Mouse (Mus musculus) cortical plate, adult 2 months (tissue): ENCODE results near the gene Nelfb. TPM values are rescaled to one million over a fixed set of nuclear protein-coding genes. Genes with fewer than 3 reads are reported as not detected.

Experiments
- H3K27ac ChIP-seq: fragments of 200-500 bp; 2 replicates; pipeline ENCODE4 v1.5.1; 2012; ENCODE audit warnings: low read length, control low read depth, inconsistent platforms; ENCODE audit not compliant: insufficient read depth
- H3K4me1 ChIP-seq: fragments of 200-500 bp; 2 replicates; pipeline ENCODE4 v1.6.1; 2011; ENCODE audit warnings: low read length; ENCODE audit not compliant: control insufficient read depth, insufficient read depth
- H3K4me3 ChIP-seq: fragments of 200-500 bp; 2 replicates; pipeline ENCODE4 v1.5.1; 2011; ENCODE audit warnings: mild to moderate bottlenecking, low read length, control low read depth; ENCODE audit not compliant: insufficient read depth
- CTCF ChIP-seq: fragments of 200-500 bp; IDR thresholded peaks from 2 replicates; pipeline ENCODE4 v1.5.1; 2011; ENCODE audit warnings: mild to moderate bottlenecking, control low read depth, low read length; ENCODE audit not compliant: insufficient read depth; ENCODE audit errors: extremely low read depth
- POLR2A ChIP-seq: fragments of 200-500 bp; IDR thresholded peaks from 2 replicates; pipeline ENCODE4 v1.6.1; 2011; ENCODE audit warnings: mild to moderate bottlenecking, low read length, control low read depth; ENCODE audit not compliant: insufficient read depth; ENCODE audit errors: extremely low read depth
- polyA plus RNA-seq: library from polyadenylated mRNA; depleted of rRNA; stranded (reverse); fragments of >200 nt; gene quantifications from 2 replicates; pipeline ENCODE4 v1.2.3, GENCODE M21; 2012

Gene Nelfb
- polyA plus RNA-seq, 1 experiment = 52.0 TPM

GRCm38 (mm10) chr2:25178285-25178972 lies 32.9 kb downstream of the Nelfb start:
- peak overlapping the region; percentile 88 for H3K27ac ChIP-seq
- TF ChIP-seq POLR2A (0 out of 2 replicates have a peak, but pooled peaks have one; percentile 26), CTCF (no peak)
- no peak overlapping the region for H3K4me3 ChIP-seq
- H3K4me1 ChIP-seq = peaks cover 8% of the 10 kb centered on the region

DNA sequence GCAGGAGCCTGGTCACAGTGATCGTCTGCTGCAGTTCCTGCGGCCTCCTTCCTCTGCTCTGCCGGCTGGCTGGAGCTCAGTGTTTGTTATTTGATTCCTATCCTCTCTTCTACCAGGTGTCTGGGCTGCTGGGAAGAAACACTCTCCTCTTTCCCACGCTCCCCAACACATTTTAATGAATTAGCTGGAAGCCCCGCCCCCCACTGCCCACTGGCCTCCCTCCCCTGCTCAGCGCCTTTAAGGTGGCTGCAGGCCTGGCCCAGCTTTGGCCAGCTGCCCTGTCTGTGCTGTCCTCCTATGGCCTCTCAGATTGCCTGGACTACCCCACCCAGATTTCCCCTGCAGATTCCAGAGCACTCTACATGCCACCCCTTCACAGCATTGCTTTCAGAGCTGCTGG lies 33.6 kb downstream of the Nelfb start:
- Histone ChIP-seq H3K4me3 (0 out of 2 replicates have a peak overlapping the region, but pooled peaks have one; percentile 2), H3K27ac (peak overlapping the region; percentile 92), H3K4me1 (peaks cover 8% of the 10 kb centered on the region)
- no peak for TF ChIP-seq CTCF
- TF ChIP-seq POLR2A = 0 out of 2 replicates have a peak, but pooled peaks have one; percentile 37

GRCm38 (mm10) chr2:25177076-25177475 lies 34.2 kb downstream of the Nelfb start:
- TF ChIP-seq POLR2A (no peak), CTCF (no peak)
- H3K4me3 ChIP-seq = 0 out of 2 replicates have a peak overlapping the region, but pooled peaks have one; percentile 2

GRCm38 (mm10) chr2:25176573-25176972 lies 34.7 kb downstream of the Nelfb start:
- Histone ChIP-seq H3K4me3 (no peak overlapping the region), H3K4me1 (peaks cover 8% of the 10 kb centered on the region), H3K27ac (no peak overlapping the region)
- TF ChIP-seq CTCF (no peak), POLR2A (no peak)

More at GRCm38 (mm10) chr2:25177076-25177475, 34.2 kb downstream of the Nelfb start:
- H3K4me1 ChIP-seq = peaks cover 8% of the 10 kb centered on the region
- peak overlapping the region; percentile 92 for H3K27ac ChIP-seq

DNA sequence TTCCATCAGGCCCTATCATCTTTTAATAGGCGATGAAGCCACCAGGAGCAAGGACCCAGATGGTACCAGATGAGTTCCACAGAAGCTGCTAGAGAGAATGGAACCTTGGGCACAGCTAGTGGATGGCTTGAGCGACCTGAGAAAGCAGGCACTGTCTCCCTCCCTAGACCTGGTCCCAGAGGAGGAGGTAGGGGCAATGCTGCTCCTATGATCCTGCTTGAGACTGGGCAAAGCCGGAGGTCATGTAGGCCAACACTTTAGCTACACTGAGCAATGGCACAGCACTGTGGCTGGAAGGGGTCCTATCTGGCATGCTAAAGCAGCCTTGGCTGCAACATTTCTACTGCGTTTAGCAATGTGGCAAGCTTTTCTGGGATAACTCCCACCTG lies 35.6 kb downstream of the Nelfb start:
- Histone ChIP-seq H3K27ac (no peak overlapping the region), H3K4me3 (no peak overlapping the region), H3K4me1 (peaks cover 8% of the 10 kb centered on the region)
- TF ChIP-seq POLR2A = no peak
- TF ChIP-seq CTCF = no peak

- H3K4me1 ChIP-seq = peaks cover 8% of the 10 kb centered on the region
- no peak overlapping the region for H3K27ac ChIP-seq
- TF ChIP-seq POLR2A (no peak), CTCF (no peak)
Measured at GRCm38 (mm10) chr2:25174866-25175689, 36.2 kb downstream of the Nelfb start.

DNA sequence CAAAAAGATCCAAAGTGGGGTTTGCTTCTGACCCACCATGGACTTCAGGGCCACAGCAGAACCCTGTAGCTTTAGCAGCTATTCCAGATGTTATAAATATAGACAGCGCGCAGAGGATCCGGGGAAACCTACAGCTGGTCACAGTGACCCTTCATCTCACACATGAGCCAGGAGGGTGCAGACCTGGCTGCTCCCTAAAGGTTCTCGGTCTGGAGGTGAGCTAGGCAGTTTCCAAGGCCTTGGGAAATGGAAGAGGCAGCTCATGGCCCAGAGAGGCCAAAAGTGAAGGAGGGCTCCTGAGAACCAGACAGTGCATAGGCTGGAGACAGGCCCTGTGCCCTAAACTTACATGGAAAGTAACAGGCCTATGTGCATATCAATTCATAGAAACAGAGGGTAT lies 37.5 kb downstream of the Nelfb start:
- TF ChIP-seq POLR2A = no peak
- TF ChIP-seq CTCF = no peak
- H3K4me3 ChIP-seq = no peak overlapping the region
- H3K27ac ChIP-seq = no peak overlapping the region
- peaks cover 8% of the 10 kb centered on the region for H3K4me1 ChIP-seq

More at GRCm38 (mm10) chr2:25174866-25175689, 36.2 kb downstream of the Nelfb start:
- H3K4me3 ChIP-seq = no peak overlapping the region

DNA sequence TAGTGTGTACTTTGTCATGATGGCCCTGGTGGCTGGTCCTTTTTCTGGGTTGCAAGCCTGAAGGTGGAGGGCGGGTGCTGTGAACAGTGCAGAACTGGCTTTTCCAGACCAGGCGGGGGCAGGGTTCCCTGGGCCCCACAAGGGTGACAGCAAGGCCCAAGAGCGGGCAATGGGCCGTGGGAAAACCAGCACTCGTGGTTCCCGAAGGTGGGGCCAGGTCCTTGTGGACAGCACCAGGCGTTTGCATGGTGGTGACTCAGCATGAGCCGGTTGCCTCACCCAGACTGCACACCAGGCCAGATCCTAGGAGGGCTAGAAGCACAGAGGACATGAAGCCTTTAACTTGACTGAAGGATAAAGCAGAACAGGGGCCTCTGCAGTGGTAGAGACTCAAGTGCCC lies 38.7 kb downstream of the Nelfb start:
- TF ChIP-seq CTCF (no peak), POLR2A (no peak)
- Histone ChIP-seq H3K4me1 (peaks cover 5% of the 10 kb centered on the region), H3K4me3 (no peak overlapping the region)

DNA sequence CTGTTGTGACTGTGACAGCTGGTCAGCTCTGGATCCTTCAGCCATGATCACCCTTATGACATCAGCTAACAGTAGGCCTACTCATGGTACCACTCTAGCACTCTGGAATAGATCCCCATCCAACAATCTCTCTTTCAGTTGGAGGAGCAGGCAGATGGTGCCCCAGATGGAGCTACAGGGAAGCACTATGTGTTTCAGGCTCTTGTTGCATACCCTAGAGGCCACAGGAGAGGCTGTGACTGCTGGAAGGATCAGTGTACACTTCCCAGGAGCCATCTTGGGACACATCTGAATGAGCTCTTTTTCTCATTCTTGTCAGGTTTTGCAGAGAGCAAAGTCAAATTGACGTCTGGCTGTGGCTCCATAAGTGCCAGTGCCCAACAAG lies 39.5 kb downstream of the Nelfb start:
- TF ChIP-seq CTCF = no peak
- TF ChIP-seq POLR2A = no peak
- Histone ChIP-seq H3K27ac (no peak overlapping the region), H3K4me1 (peaks cover 1% of the 10 kb centered on the region; the same call in 1 of the 2 replicates), H3K4me3 (no peak overlapping the region)

More for the DNA sequence above, 38.7 kb downstream of the Nelfb start:
- H3K27ac ChIP-seq = no peak overlapping the region
